Mouse (Mus musculus) gastrocnemius, postnatal 10 days (tissue): Measurements from ENCODE around the gene Gm28048. TPM values are rescaled to one million over a fixed set of nuclear protein-coding genes. Genes with fewer than 3 reads are reported as not detected.

Experiments used
- DNase-seq: peaks from one replicate; pipeline ENCODE4 v3.0.0; 2021; ENCODE audit warnings: mixed read lengths
- total RNA-seq, 2 experiments: library from RNA; stranded (reverse); gene quantifications; 2 replicates each; pipeline ENCODE4 v1.2.3; 2021

Gm28048 gene
- total RNA-seq, 2 experiments from 2014 or later = 3.9 to 5.9 TPM

GRCm38 (mm10) chr11:22859633-22860334, 122.1 kb downstream of the Gm28048 start:
- peak; percentile 89 for DNase-seq

GRCm38 (mm10) chr11:22859301-22859632, 122.6 kb downstream of the Gm28048 start:
- DNase-seq = no peak

GRCm38 (mm10) chr11:22858441-22859300, 123.2 kb downstream of the Gm28048 start:
- no peak for DNase-seq

GRCm38 (mm10) chr11:22857705-22858440, 124.0 kb downstream of the Gm28048 start:
- DNase-seq = no peak

GRCm38 (mm10) chr11:22857106-22857704, 124.7 kb downstream of the Gm28048 start:
- no peak for DNase-seq

- no peak for DNase-seq
Observed at GRCm38 (mm10) chr11:22856371-22856965, 125.4 kb downstream of the Gm28048 start.

GRCm38 (mm10) chr11:22854571-22854970, 127.3 kb downstream of the Gm28048 start:
- DNase-seq = no peak

GRCm38 (mm10) chr11:22853477-22854157, 128.3 kb downstream of the Gm28048 start:
- no peak for DNase-seq

GRCm38 (mm10) chr11:22852510-22852909, 129.4 kb downstream of the Gm28048 start:
- DNase-seq = no peak

- no peak for DNase-seq
Observed at GRCm38 (mm10) chr11:22851416-22851815, 130.5 kb downstream of the Gm28048 start.

- no peak for DNase-seq
Observed at GRCm38 (mm10) chr11:22850077-22850476, 131.8 kb downstream of the Gm28048 start.

GRCm38 (mm10) chr11:22848649-22849195, 133.2 kb downstream of the Gm28048 start:
- DNase-seq = no peak

- DNase-seq = no peak
Observed at GRCm38 (mm10) chr11:22847732-22848648, 133.9 kb downstream of the Gm28048 start.

- no peak for DNase-seq
Observed at GRCm38 (mm10) chr11:22846960-22847731, 134.7 kb downstream of the Gm28048 start.

- no peak for DNase-seq
Observed at GRCm38 (mm10) chr11:22846093-22846835, 135.6 kb downstream of the Gm28048 start.

- DNase-seq = no peak
Observed at GRCm38 (mm10) chr11:22844754-22845718, 136.9 kb downstream of the Gm28048 start.

- no peak for DNase-seq
Observed at GRCm38 (mm10) chr11:22839456-22839855, 142.4 kb downstream of the Gm28048 start.
